Mouse (Mus musculus) intestine, embryonic 14.5 days (tissue): ENCODE measurements around the gene Gm21981. TPM values are rescaled to one million over a fixed set of nuclear protein-coding genes. Genes with fewer than 3 reads are reported as not detected.
A peak's percentile ranks its signal among the peaks of the same experiment; 100 is the strongest.
"Not testable (repeated sequence)": the region's sequence is repeated elsewhere in the genome, so short reads cannot be mapped to it uniquely, and the experiment has no call there.

ENCODE experiments used
- ATAC-seq: fragments of 200-750 bp; cut with Nextera tagmentation; replicated peaks from 2 replicates; pipeline ENCODE4 v1.8.0; 2017; ENCODE audit warnings: low read depth, moderate number of reproducible peaks, moderate TSS enrichment, moderate library complexity; ENCODE audit not compliant: low FRiP score, low TSS enrichment
- DNase-seq: peaks from one replicate; pipeline ENCODE4 v3.0.0-alpha.2; 2018; ENCODE audit warnings: low spot score
- H3K27ac ChIP-seq: fragments of 300-500 bp; sonication (generic); 2 replicates; pipeline ENCODE4 v1.5.1; 2014; ENCODE audit warnings: low read depth, mild to moderate bottlenecking, control low read depth
- H3K27me3 ChIP-seq: fragments of 300-500 bp; sonication (generic); replicated peaks from 2 replicates; pipeline ENCODE4 v1.6.1; 2014; ENCODE audit warnings: low read length, control low read depth; ENCODE audit not compliant: control insufficient read depth, insufficient read depth
- H3K36me3 ChIP-seq: fragments of 300-500 bp; sonication (generic); 2 replicates; pipeline ENCODE4 v1.6.1; 2014; ENCODE audit warnings: low read length, control low read depth; ENCODE audit not compliant: control insufficient read depth, insufficient read depth
- H3K4me1 ChIP-seq: fragments of 300-500 bp; sonication (generic); replicated peaks from 2 replicates; pipeline ENCODE4 v1.6.1; 2014; ENCODE audit warnings: low read length, control low read depth, mixed read lengths; ENCODE audit not compliant: control insufficient read depth, insufficient read depth
- H3K4me2 ChIP-seq: fragments of 300-500 bp; sonication (generic); 2 replicates; pipeline ENCODE4 v1.6.1; 2014; ENCODE audit warnings: low read length
- H3K4me3 ChIP-seq: fragments of 300-500 bp; sonication (generic); 2 replicates; pipeline ENCODE4 v1.5.1; 2014; ENCODE audit warnings: low read depth, low read length, control low read depth, mixed read lengths
- H3K9ac ChIP-seq: fragments of 300-500 bp; sonication (generic); 2 replicates; pipeline ENCODE4 v1.6.1; 2014; ENCODE audit warnings: mild to moderate bottlenecking, low read length
- H3K9me3 ChIP-seq: fragments of 300-500 bp; sonication (generic); 2 replicates; pipeline ENCODE4 v1.6.1; 2016; ENCODE audit warnings: low read length, control low read depth; ENCODE audit not compliant: control insufficient read depth
- WGBS: fragments of 180-500 bp; shearing (Covaris S2); extraction: QIAGEN DNeasy Blood & Tissue Kit; methylation state at CpG from one replicate; pipeline ENCODE4 v1.1.7; 2014; 5-methylcytosine and 5-hydroxymethylcytosine counted together
- polyA plus RNA-seq: library from polyadenylated mRNA; unstranded; fragments of >200 nt; fragmentation: Nextera tagmentation; extraction: Ambion mirVana; gene quantifications from 2 replicates; pipeline ENCODE4 v1.2.1, GENCODE M21; 2014

The Gm21981 gene
- polyA plus RNA-seq, 1 experiment from 2014 or later: 1.4 TPM

GRCm38 (mm10) chr17:47664474-47664873 is 29.8 kb downstream of the Gm21981 start:
- Histone ChIP-seq H3K27me3 (no peaks in the 10 kb centered on the region), H3K4me3 (no peak overlapping the region), H3K4me1 (no peaks in the 10 kb centered on the region), H3K9ac (no peak overlapping the region), H3K4me2 (no peak overlapping the region), H3K36me3 (0 out of 2 replicates have a peak, but pooled peaks cover 5% of the 10 kb centered on the region), H3K9me3 (no peaks in the 10 kb centered on the region), H3K27ac (no peak overlapping the region)
- 88% methylated on average over 7 of the region's 7 CpGs for WGBS
- no peak for DNase-seq
- no peak for ATAC-seq

- WGBS: 73% methylated on average over 9 of the region's 9 CpGs
- Histone ChIP-seq H3K36me3 (0 out of 2 replicates have a peak, but pooled peaks cover 5% of the 10 kb centered on the region), H3K9me3 (no peaks in the 10 kb centered on the region), H3K9ac (no peak overlapping the region), H3K27ac (no peak overlapping the region), H3K4me3 (no peak overlapping the region), H3K4me1 (no peaks in the 10 kb centered on the region), H3K27me3 (no peaks in the 10 kb centered on the region), H3K4me2 (no peak overlapping the region)
- peak; percentile 58; the same call in 1 of the 2 replicates for ATAC-seq
- no peak for DNase-seq
Measured at GRCm38 (mm10) chr17:47663009-47663713, 31.1 kb downstream of the Gm21981 start.

GRCm38 (mm10) chr17:47658741-47659243 is 35.5 kb downstream of the Gm21981 start:
- Histone ChIP-seq H3K27me3 (no peaks in the 10 kb centered on the region), H3K27ac (no peak overlapping the region), H3K36me3 (no peaks in the 10 kb centered on the region), H3K9ac (no peak overlapping the region), H3K4me2 (no peak overlapping the region), H3K4me1 (no peaks in the 10 kb centered on the region), H3K4me3 (no peak overlapping the region), H3K9me3 (no peaks in the 10 kb centered on the region)
- WGBS: 76% methylated on average over 3 of the region's 3 CpGs
- no peak for ATAC-seq
- no peak for DNase-seq

GRCm38 (mm10) chr17:47657901-47658300 is 36.4 kb downstream of the Gm21981 start:
- no peak for DNase-seq
- WGBS: 77% methylated on average over 4 of the region's 4 CpGs
- no peaks in the 10 kb centered on the region for H3K9me3 ChIP-seq

GRCm38 (mm10) chr17:47655697-47656096 is 38.6 kb downstream of the Gm21981 start:
- DNase-seq (no peak), ATAC-seq (no peak)
- no peaks in the 10 kb centered on the region for H3K27me3 ChIP-seq
- 0 out of 2 replicates have a peak, but pooled peaks cover 5% of the 10 kb centered on the region for H3K36me3 ChIP-seq
- no peak overlapping the region for H3K9ac ChIP-seq
- H3K27ac ChIP-seq: no peak overlapping the region
- no peaks in the 10 kb centered on the region for H3K9me3 ChIP-seq
- H3K4me3 ChIP-seq: no peak overlapping the region
- H3K4me2 ChIP-seq: no peak overlapping the region
- 74% methylated on average over 5 of the region's 5 CpGs for WGBS
- no peaks in the 10 kb centered on the region for H3K4me1 ChIP-seq

More at GRCm38 (mm10) chr17:47657901-47658300, 36.4 kb downstream of the Gm21981 start:
- ATAC-seq: no peak
- no peak overlapping the region for H3K27ac ChIP-seq
- H3K4me1 ChIP-seq: no peaks in the 10 kb centered on the region
- no peaks in the 10 kb centered on the region for H3K27me3 ChIP-seq
- H3K36me3 ChIP-seq: no peaks in the 10 kb centered on the region
- H3K4me2 ChIP-seq: no peak overlapping the region
- no peak overlapping the region for H3K9ac ChIP-seq
- H3K4me3 ChIP-seq: no peak overlapping the region

DNA sequence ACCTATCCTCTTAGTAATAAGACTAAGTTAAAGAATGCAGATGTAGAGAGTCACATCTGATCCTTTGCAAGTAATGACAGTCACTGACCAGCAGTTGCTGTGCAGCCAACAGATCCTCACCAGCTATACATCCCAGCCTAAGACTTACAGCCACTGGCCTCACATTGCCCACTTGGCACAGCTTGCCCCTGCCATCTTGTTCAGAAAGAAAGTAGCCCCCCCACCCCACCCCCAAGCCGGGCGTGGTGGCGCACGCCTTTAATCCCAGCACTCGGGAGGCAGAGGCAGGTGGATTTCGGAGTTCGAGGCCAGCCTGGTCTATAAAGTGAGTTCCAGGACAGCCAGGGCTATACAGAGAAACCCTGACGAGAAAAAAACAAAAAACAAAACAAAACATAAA is 39.9 kb downstream of the Gm21981 start:
- not testable (repeated sequence) for H3K4me1 ChIP-seq, H3K27me3 ChIP-seq, H3K4me3 ChIP-seq, H3K36me3 ChIP-seq, H3K4me2 ChIP-seq, ATAC-seq, H3K9me3 ChIP-seq, H3K9ac ChIP-seq, DNase-seq, H3K27ac ChIP-seq
- WGBS: 95% methylated on average over 8 of the region's 8 CpGs

DNA sequence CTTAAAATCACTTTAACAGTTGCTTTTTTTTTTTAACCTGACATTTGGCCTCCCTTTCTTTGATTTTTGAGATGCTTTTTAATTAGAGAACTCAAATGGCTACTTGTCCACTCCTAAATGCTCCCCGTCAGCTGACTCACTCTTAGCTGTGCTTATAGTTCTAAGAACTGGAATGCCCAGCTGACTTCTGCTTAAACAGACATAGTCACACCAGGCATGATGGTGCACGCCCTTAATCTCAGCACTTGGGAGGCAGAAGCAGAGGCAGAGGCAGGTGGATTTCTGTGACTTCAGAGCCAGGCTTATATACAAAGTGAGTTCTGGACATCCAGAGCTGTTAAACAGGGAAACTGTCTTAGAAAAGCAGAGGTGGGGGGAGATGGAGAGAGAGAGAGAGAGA is 42.3 kb downstream of the Gm21981 start:
- Histone ChIP-seq H3K4me3 (no peak overlapping the region), H3K9me3 (no peaks in the 10 kb centered on the region), H3K27ac (no peak overlapping the region), H3K36me3 (0 out of 2 replicates have a peak, but pooled peaks cover 5% of the 10 kb centered on the region), H3K4me2 (no peak overlapping the region), H3K9ac (no peak overlapping the region), H3K27me3 (no peaks in the 10 kb centered on the region), H3K4me1 (no peaks in the 10 kb centered on the region)
- no peak for ATAC-seq
- no peak for DNase-seq
- WGBS: 82% methylated on average over 2 of the region's 2 CpGs

GRCm38 (mm10) chr17:47648966-47649365 is 45.3 kb downstream of the Gm21981 start:
- H3K27me3 ChIP-seq: no peaks in the 10 kb centered on the region
- H3K9me3 ChIP-seq: no peaks in the 10 kb centered on the region
- ATAC-seq (no peak), DNase-seq (no peak)
- no peak overlapping the region for H3K9ac ChIP-seq
- no peaks in the 10 kb centered on the region for H3K4me1 ChIP-seq
- WGBS: 63% methylated on average over 4 of the region's 4 CpGs
- H3K4me3 ChIP-seq: no peak overlapping the region
- H3K4me2 ChIP-seq: no peak overlapping the region
- 0 out of 2 replicates have a peak, but pooled peaks cover 5% of the 10 kb centered on the region for H3K36me3 ChIP-seq
- no peak overlapping the region for H3K27ac ChIP-seq

GRCm38 (mm10) chr17:47646683-47647082 is 47.6 kb downstream of the Gm21981 start:
- WGBS: 75% methylated on average over 1 of the region's 1 CpGs
- H3K4me2 ChIP-seq: no peak overlapping the region
- no peak for ATAC-seq

More at GRCm38 (mm10) chr17:47646683-47647082, 47.6 kb downstream of the Gm21981 start:
- Histone ChIP-seq H3K4me1 (no peaks in the 10 kb centered on the region), H3K9ac (no peak overlapping the region), H3K9me3 (no peaks in the 10 kb centered on the region), H3K27me3 (no peaks in the 10 kb centered on the region), H3K4me3 (no peak overlapping the region), H3K27ac (no peak overlapping the region), H3K36me3 (0 out of 2 replicates have a peak, but pooled peaks cover 5% of the 10 kb centered on the region)
- peak; percentile 76 for DNase-seq
